Mouse (Mus musculus): ENCODE measurements around the gene Foxp1.

The Foxp1 gene

DNA sequence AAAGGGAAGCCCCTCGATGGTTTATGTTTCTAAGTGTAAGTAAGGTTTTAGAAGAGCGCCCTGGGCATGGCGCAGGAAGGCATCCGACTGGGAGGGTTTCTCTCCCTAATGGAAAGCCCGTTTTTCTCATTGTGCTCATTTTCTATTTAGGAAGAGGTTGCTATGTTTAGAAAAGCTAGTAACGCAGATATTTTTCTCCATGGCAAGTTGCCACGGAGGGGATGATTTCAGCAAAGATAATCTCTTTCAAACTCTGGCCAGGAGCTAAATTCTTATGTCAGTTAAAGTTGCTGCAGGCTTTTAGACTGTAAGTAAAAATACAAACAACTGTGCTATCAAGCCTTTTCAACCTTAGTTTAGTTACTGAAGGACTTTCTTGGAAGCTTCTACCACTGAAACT is 573.2 kb downstream of the Foxp1 start:
- ATAC-seq (ENCODE audit: insufficient number of reproducible peaks, low FRiP score, low TSS enrichment): no peak

DNA sequence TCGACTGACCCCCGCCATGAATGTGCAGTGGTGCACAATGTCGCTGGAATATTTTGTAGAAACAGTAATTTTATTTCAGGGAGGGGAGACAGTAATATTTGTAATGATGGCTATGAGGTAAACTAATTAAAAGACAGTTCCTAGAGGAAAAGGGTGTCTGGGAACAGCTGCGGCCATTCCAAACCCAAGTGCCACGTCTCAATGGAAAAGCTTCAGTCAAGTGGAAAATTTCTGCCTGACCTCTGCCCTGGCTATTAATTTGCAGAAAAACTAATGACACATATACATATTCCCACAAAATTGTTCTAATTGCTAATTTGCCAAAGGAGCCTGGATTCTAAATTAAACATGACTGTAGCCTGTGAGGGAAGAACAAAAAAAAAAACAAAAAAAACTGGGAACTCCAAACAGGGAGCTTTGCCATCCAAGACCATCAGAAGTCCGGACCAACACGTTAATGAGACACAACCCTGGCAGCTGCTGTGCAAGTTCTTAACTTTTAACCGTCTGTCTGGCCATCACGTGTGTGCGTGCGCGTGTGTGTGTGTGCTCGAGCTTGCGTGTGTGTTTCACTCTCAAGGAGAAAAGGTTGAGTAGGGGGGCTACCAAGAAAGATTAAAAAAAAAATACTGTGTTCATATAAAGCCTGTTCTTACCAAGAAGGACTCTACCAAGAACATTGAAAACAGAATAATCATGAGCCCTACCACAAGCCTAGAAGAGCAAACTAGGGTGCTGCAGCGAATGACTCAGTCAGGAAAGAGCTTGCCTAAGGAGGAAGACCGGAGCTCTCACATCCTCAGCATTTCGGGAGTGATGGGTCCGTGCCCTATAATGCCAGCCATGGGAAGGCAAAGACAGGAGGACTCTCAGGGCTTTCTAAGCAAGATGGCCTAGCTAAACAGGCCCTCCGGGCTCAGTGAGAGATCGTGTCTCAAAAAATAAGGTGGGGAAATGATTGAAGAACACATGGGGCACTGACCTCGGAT is 574.1 kb downstream of the Foxp1 start:
- no peak for ATAC-seq (ENCODE audit: insufficient number of reproducible peaks, low FRiP score, low TSS enrichment)

DNA sequence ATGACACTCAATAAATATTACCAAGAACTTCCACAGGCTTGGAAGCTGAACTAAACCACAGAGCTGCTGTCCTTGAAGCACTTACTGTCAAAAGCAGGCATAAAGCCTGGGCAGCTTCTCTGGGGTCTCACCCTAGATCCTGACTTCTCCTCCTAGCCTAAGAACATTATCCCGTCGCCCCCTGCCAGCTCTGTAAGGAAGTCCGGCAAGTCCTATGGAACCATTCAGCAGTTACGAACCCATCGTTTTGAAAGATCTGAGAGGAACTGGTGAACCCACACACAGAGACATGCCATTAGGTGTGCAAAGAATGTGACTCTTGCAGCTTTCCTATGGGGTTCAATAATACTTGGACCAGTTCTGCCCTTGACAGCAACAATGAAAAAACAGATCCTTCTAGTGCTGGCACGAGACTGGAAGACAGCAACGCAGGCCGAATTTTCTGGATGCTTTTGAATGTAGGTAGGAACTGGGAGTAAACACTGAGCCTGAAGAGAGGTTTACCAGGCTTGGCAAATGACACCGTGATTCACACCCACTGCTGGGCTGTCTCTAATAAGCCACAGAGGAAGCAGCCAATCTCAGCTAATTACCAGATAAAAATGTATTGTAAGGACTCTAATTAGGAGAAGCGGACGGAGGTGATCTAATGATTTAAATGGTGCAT is 574.9 kb downstream of the Foxp1 start:
- no peak for ATAC-seq (ENCODE audit: insufficient number of reproducible peaks, low FRiP score, low TSS enrichment)

DNA sequence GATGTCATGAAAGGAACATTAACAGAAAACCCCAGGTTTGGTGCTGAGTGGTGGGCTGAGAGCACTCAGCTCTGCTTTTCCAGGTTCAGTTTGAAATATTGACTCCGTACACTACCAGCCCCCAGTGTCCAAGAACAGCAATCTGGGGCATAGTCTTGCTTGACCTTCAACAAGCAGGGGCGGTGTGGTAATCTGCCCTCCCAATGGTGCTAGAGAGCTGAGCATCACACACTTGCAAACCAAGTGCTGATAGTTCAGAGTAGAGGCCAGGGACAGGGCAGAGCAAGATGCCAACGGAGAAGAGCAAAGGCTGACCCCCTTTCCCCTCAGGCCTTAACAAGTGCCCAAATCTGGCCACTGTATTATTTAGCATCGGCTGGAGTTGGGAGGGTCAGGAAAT is 575.8 kb downstream of the Foxp1 start:
- ATAC-seq (ENCODE audit: insufficient number of reproducible peaks, low FRiP score, low TSS enrichment): no peak

DNA sequence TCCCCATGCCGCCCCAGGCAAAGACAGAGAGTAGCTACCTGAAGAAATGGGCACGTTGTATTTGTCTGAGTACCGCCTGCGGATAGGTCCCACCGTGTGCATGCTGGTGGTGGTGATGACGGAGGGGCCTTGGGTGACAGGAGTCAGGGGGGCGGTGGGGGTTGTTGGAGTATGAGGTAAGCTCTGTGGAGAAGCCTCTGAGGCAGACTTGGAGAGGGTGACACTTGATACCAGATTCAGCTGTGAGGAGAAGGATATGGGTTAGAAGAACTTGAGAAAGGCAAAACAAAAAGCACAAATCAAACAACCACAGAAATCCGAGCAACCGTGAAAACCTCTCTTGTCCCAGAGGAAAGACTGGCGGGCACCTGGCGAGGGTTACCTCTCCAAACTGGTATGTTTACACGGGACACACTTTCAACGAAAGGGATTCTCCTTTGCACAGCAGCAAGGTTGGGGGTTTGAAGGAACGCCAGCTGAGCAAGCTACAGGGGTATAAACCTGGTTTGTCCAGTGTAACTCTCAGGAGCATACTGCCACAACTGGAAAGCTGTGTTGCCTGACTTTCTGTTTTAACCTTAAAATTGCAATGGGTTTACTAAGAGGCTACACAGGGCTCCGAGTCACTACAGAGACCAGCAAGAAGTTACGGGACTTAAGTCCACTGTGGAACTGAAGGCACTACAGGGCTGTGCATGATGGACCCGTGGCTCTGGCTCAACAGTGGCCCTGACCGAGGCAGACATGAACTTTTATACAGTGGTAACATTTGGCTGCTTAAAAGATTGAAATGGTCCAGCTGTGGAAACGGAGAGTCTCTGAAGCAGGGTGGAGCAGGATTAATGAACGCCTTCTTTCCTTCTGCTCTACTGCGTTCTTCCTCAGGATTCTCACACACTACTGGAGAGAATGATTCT is 576.8 kb downstream of the Foxp1 start:
- ATAC-seq (ENCODE audit: insufficient number of reproducible peaks, low FRiP score, low TSS enrichment): no peak

DNA sequence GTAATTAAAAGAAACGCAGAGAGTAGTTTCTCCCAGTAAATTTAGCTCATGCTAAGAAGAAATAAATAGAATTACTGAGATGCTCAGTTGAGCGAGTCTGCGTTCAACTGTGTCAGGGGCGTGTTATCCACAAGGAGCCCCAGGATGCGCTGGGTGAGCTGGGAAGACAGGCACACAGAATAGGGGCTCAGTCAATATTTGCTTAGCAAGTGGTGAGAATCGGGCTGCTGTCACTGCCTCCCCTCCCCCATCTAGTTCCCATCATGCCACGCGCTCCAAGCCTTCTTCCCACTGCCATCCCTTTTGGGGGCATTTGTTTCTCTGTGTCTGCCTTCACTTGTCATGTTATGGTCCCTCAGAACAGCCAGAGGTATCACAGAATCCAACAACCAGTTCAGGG is 584.2 kb downstream of the Foxp1 start:
- ATAC-seq (ENCODE audit: insufficient number of reproducible peaks, low FRiP score, low TSS enrichment): no peak

DNA sequence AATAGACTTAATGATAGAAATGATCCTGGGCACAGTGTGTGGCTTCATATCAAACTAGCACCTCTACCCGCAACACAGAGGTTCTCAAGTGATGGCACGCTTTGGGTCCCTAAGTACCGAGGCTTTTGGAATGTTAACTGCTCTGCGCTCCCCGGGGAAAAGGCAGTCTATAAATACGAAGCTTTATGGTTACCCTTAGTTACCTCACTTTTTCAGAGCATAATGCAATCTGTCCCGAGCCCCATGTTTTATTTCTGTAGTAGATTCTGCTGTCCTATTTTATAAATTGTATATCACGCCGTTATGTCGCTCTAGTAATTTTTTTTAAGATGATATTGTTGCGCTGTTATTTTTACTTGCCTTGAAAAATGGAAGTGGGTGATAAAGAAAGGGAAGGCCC is 585.0 kb downstream of the Foxp1 start:
- no peak for ATAC-seq (ENCODE audit: insufficient number of reproducible peaks, low FRiP score, low TSS enrichment)

DNA sequence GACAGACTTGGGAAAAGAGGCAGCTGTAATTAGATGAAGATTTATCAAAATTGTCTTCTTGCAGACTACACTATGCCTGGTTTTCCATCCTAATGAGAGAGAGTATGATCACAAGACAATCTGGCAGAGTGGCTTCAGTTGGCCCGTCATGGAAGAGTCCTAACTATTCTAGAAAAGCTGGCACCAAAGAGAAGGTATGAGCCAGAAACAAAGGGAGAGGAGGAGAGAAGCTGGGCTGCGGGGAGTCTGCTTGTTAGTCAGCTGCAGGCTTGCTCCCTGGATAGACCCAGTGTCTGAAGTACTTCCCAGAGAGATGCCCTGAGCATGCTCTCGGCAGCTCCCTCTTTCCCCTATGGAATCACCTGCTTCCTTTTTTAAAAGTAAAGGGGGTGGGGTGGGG is 586.1 kb downstream of the Foxp1 start:
- no peak for ATAC-seq (ENCODE audit: insufficient number of reproducible peaks, low FRiP score, low TSS enrichment)

DNA sequence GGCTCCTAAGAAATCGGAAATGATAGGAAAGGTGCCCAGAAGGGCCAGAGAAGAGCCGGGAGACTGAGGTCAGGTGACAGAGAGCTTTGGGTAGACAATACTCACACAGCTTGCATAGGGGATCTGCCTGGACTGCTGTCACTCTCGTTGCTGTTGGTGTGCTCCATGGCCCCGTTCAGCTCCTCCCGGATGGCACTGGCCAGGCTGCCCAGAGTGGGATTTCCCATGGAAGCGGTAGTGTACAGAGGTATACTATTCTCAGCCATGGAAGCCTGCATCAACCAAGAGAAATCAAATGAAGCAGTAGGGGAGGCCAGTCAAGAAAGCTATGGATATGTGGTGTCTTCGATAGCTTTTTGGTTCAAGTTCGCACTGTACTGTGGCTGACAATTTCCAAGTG is 587.4 kb downstream of the Foxp1 start:
- no peak for ATAC-seq (ENCODE audit: insufficient number of reproducible peaks, low FRiP score, low TSS enrichment)

DNA sequence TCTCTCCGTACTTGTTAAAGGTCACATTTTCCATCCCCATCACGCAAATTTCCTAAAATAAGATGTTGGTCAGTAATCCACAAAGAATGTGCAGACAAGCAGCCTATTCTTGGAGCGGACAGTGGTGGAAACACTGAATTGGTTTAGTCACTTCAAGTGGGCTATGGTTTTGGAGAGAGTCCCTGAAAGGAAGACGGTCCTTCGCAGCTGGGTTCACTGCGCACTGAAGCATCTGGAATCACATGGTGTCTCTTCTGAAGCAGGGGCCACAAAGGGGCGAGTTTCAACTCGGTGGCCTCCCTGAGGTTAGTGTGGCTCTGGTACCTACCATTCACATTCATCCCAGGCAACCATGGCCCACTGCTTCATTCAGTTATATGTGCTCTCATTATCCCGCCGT is 588.1 kb downstream of the Foxp1 start:
- ATAC-seq (ENCODE audit: insufficient number of reproducible peaks, low FRiP score, low TSS enrichment): no peak

DNA sequence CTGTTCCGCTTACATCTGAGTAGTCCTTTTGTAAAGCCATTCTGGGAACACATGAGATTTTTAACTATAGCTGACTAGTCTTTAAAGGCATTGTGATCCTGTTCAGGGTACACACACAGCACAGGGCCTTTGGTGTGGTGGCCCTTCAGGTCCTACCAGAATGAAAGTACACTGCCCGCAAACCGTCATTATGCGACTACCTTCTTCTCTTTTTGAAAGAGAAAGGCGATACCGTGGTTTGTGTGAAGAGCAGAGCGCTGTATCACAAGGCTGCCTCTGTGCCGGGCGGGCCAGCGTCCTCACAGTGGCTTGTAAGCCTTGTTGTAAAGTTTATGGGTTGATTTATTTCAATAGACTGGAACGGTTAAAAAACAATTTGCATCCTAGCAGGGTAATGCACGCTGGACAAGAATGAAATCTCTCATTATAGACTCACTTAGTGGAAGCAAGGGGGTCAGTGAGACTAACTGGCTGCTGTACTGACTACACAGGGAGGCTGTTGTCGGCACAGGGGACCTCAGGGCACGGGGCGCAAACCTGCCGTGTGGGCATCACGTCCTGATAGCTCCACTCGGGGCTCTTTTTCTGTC is 589.3 kb downstream of the Foxp1 start:
- ATAC-seq (ENCODE audit: insufficient number of reproducible peaks, low FRiP score, low TSS enrichment): no peak

DNA sequence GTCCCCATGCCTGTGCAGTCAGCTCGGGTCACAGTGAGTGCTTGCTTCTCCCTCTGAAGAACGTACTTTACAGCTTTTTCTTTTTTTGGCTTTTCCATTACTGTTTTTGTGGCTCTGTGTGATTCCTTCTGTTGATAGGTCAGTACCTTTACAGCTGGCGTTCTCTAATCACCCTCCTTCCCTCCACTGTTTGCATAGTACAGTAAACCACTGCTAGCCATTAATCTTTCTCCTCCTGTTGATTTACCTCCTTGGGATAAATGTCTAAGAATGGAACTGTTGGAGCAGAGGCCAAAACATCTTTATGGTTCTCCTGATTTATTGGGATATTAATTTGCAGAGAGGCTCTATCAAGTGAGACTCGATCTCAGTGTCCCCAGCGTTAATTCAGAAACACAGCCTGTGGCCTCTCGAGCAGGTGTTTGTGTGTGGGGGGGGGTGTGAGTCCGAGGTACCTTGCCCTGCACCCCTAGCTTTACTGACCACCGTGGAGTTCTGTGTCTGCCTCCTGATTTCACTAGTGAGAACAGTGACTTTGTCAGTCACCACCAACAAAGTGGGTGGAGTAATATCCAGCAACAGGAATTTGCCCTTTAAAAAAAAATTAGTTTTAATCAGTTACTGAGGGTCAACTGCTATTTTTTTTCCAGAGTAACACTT is 590.5 kb downstream of the Foxp1 start:
- ATAC-seq (ENCODE audit: insufficient number of reproducible peaks, low FRiP score, low TSS enrichment): no peak

DNA sequence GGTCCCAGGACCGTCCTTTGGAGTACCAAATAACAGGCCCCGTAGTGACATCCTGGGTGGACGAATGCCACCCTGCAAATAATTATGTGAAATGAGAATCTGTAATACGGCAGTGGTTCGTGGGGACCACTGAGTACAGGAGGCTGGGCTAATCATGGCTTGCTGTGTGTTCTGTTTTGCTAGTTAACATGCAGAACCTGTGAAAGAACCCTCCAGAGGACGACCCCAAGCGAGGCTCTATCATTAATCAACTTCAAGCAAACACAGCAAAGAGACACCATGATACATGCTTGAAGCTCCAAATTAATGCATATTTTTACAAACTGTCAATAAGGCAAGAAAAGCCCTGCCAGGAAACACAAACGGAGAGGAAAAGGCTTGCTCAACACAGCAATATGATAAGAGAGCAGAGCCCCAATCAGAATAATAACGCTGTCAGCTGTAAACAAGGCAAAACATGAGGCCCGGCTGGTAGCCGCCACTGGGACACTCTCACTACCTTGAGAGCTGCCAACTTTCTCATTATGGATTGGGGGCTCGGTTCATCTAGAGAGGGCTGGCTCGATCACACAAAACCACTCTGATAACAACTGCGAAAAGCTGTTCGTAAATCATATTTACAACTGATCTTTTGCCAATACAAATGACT is 591.7 kb downstream of the Foxp1 start:
- ATAC-seq (ENCODE audit: insufficient number of reproducible peaks, low FRiP score, low TSS enrichment): no peak

DNA sequence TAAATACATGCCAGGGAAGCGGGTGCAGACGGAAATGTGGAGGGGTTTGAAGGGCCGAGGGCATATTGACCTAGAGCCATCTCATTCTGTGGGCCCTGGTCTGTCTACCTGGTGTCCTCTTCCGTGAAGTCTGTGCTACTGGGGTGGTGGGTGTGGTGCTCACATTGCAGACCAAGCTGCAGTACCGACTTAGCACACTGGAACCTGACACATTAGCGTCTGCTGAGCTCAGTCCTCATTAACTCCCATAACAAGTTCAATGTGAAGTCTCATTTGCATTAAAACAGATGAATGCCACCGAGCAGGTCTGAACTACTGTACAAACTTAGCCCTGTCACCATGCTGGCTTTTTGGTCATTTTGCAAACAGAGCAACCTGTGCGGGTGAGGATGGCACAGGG is 594.2 kb downstream of the Foxp1 start:
- no peak for ATAC-seq (ENCODE audit: insufficient number of reproducible peaks, low FRiP score, low TSS enrichment)

DNA sequence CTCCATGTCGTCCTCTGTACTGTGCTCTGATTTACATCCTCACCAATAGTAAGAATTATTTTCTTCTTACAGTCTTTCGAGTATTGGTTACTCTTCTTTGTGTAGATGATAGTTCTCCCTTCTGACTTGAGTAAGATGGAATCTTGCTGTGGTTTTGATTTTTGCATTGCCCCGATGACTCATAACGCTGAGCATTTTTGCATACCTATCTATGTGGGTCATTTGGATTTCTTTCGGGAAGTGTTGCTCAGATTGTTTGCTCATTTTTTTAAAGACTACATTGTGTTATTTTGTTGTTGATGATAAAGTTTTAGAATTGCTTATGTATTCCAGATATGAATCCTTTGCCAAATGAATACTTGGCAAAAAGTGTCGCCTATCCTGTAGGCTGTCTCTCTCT is 621.3 kb downstream of the Foxp1 start:
- ATAC-seq (ENCODE audit: insufficient number of reproducible peaks, low FRiP score, low TSS enrichment): no peak

DNA sequence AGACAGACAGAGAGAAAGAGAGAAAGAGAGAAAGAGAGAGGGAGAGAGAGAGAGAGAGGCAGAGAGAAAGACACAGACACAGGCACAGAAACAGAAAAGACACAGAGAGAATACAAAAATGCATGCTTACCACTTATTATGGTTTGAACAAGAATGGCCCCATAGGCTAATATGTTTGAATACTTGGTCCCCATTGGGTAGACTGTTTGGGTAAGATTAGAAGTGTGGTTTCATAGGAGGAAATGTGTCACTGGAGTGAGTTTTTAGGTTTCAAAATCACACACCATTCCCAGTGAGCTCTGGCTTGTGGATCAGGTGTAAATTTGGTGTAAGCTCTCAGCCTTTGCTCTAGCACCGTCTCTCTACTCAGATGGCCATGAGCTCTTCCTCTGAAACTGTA is 644.3 kb downstream of the Foxp1 start:
- no peak for ATAC-seq (ENCODE audit: insufficient number of reproducible peaks, low FRiP score, low TSS enrichment)

DNA sequence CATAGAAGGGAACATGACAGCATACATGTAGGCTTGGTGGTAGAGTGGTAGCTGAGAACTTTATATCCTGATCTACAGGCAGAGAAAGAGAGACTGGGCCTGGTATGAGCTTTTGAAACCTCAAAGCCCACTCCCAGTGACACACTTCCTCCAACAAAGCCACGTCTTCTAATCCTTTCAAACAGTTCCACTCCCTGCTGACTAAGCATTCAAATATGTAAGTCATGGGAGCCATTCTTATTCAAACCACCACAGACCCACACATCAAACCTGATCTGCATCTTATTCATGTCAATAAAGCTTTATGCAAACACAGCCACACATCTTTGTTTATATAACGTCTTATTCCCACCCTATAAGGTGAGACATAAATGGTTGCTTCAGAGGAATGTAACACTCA is 646.1 kb downstream of the Foxp1 start:
- ATAC-seq (ENCODE audit: insufficient number of reproducible peaks, low FRiP score, low TSS enrichment): no peak

All from cerebellum, adult (tissue).